Mouse (Mus musculus) lung, embryonic 15.5 days (tissue): ENCODE results near the gene Marcksl1. TPM values are rescaled to one million over a fixed set of nuclear protein-coding genes. Genes with fewer than 3 reads are reported as not detected.

Experiments
- microRNA-seq: library from miRNA; unstranded; fragments of <30 nt; microRNA quantifications from one replicate; pipeline ENCODE4, GENCODE M21; 2016
- polyA plus RNA-seq: library from polyadenylated mRNA; unstranded; fragments of >200 nt; fragmentation: Nextera tagmentation; extraction: Ambion mirVana; gene quantifications from 2 replicates; pipeline ENCODE4 v1.2.1, GENCODE M21; 2015

The Marcksl1 gene
- polyA plus RNA-seq, 1 experiment from 2014 or later = 748 TPM

Small RNAs within 50 kb of the gene (microRNA-seq; reads per million reads assigned to microRNA genes)
- gene Mir8119 = not detected

Other genes with a start within 250 kb of the Marcksl1 start
- 0.54 and 0.71 TPM in 2 replicates for gene Sync, start 226.0 kb upstream of the Marcksl1 start, polyA plus RNA-seq
- 418 and 423 TPM in 2 replicates for gene Rbbp4, start 178.2 kb upstream of the Marcksl1 start, polyA plus RNA-seq
- gene Zbtb8os, start 177.9 kb upstream of the Marcksl1 start, polyA plus RNA-seq = 44.0 and 44.5 TPM in 2 replicates
- gene Zbtb8a, start 135.5 kb upstream of the Marcksl1 start, polyA plus RNA-seq = 19.3 and 21.6 TPM in 2 replicates
- gene Zbtb8b, start 72.7 kb upstream of the Marcksl1 start, polyA plus RNA-seq = 2.2 and 3.1 TPM in 2 replicates
- gene Bsdc1, start 52.0 kb upstream of the Marcksl1 start, polyA plus RNA-seq = 23.1 and 24.2 TPM in 2 replicates
- gene Tssk3, start 22.6 kb upstream of the Marcksl1 start, polyA plus RNA-seq = not detected in 2 replicates
- gene Fam229a, start 22.4 kb upstream of the Marcksl1 start, polyA plus RNA-seq = not detected in 2 replicates
- 251 and 260 TPM in 2 replicates for gene Hdac1, start 29.1 kb downstream of the Marcksl1 start, polyA plus RNA-seq
- gene Lck, start 60.1 kb downstream of the Marcksl1 start, polyA plus RNA-seq = 8.3 and 24.9 TPM in 2 replicates
- gene Fam167b, start 65.0 kb downstream of the Marcksl1 start, polyA plus RNA-seq = 3.2 and 4.2 TPM in 2 replicates
- gene Eif3i, start 87.1 kb downstream of the Marcksl1 start, polyA plus RNA-seq = 259 and 262 TPM in 2 replicates
- 187 and 191 TPM in 2 replicates for gene Tmem234, start 87.1 kb downstream of the Marcksl1 start, polyA plus RNA-seq
- gene Dcdc2b, start 100.7 kb downstream of the Marcksl1 start, polyA plus RNA-seq = 1.5 and 2.1 TPM in 2 replicates
- gene Iqcc, start 105.5 kb downstream of the Marcksl1 start, polyA plus RNA-seq = 29.8 and 30.6 TPM in 2 replicates
- gene Ccdc28b, start 110.4 kb downstream of the Marcksl1 start, polyA plus RNA-seq = 51.4 and 59.5 TPM in 2 replicates
- gene Txlna, start 127.5 kb downstream of the Marcksl1 start, polyA plus RNA-seq = 83.2 and 86.8 TPM in 2 replicates
- 16.4 and 16.5 TPM in 2 replicates for gene Kpna6, start 159.2 kb downstream of the Marcksl1 start, polyA plus RNA-seq
- gene Tmem39b, start 183.3 kb downstream of the Marcksl1 start, polyA plus RNA-seq = 12.6 and 13.6 TPM in 2 replicates
- gene Khdrbs1, start 228.7 kb downstream of the Marcksl1 start, polyA plus RNA-seq = 125 and 126 TPM in 2 replicates